Mouse (Mus musculus) heart, embryonic 10.5 days (tissue): ENCODE data around the gene Diaph3. TPM values are rescaled to one million over a fixed set of nuclear protein-coding genes. Genes with fewer than 3 reads are reported as not detected.
A peak's percentile ranks its signal among the peaks of the same experiment; 100 is the strongest.

ENCODE experiments used
- DNase-seq: peaks from one replicate; pipeline ENCODE4 v3.0.0-alpha.2; 2017; ENCODE audit warnings: low spot score
- H3K27ac ChIP-seq: fragments of 300-500 bp; sonication (generic); 2 replicates; pipeline ENCODE4 v1.5.1; 2016; ENCODE audit warnings: mild to moderate bottlenecking
- H3K27me3 ChIP-seq: fragments of 300-500 bp; sonication (generic); 2 replicates; pipeline ENCODE4 v1.6.1; 2016; ENCODE audit warnings: mild to moderate bottlenecking; ENCODE audit not compliant: poor library complexity, insufficient read depth, severe bottlenecking
- H3K36me3 ChIP-seq: fragments of 300-500 bp; sonication (generic); 2 replicates; pipeline ENCODE4 v1.6.1; 2016; ENCODE audit warnings: mild to moderate bottlenecking, moderate library complexity
- H3K4me1 ChIP-seq: fragments of 300-500 bp; sonication (generic); 2 replicates; pipeline ENCODE4 v1.6.1; 2016; ENCODE audit warnings: mild to moderate bottlenecking
- H3K4me3 ChIP-seq: fragments of 300-500 bp; sonication (generic); 2 replicates; pipeline ENCODE4 v1.5.1; 2016; ENCODE audit warnings: mild to moderate bottlenecking, moderate library complexity
- H3K9me3 ChIP-seq: fragments of 300-500 bp; sonication (generic); 2 replicates; pipeline ENCODE4 v1.6.1; 2016; ENCODE audit warnings: mild to moderate bottlenecking, moderate library complexity
- WGBS: fragments of 180-500 bp; shearing (Covaris S2); methylation state at CpG from one replicate; pipeline ENCODE4 v1.1.7; 2016; 5-methylcytosine and 5-hydroxymethylcytosine counted together
- microRNA-seq: library from miRNA; unstranded; fragments of <30 nt; microRNA quantifications from one replicate; pipeline ENCODE4, GENCODE M21; 2017
- polyA plus RNA-seq: library from polyadenylated mRNA; unstranded; fragments of >200 nt; fragmentation: Nextera tagmentation; extraction: Ambion mirVana; gene quantifications from 2 replicates; pipeline ENCODE4 v1.2.1, GENCODE M21; 2016

Diaph3 gene
- polyA plus RNA-seq, 1 experiment from 2014 or later = 16.2 TPM

GRCm38 (mm10) chr14:86635594-86636140, 505.4 kb downstream of the Diaph3 start:
- Histone ChIP-seq H3K27ac (no peak overlapping the region), H3K9me3 (no peaks in the 10 kb centered on the region), H3K4me3 (no peak overlapping the region), H3K4me1 (no peaks in the 10 kb centered on the region; the same call in 1 of the 2 replicates), H3K27me3 (no peaks in the 10 kb centered on the region), H3K36me3 (no peaks in the 10 kb centered on the region)
- no peak for DNase-seq
- 22% methylated on average over 6 of the region's 6 CpGs for WGBS

- Histone ChIP-seq H3K4me1 (no peaks in the 10 kb centered on the region; the same call in 1 of the 2 replicates), H3K36me3 (no peaks in the 10 kb centered on the region), H3K4me3 (no peak overlapping the region), H3K9me3 (no peaks in the 10 kb centered on the region), H3K27ac (no peak overlapping the region), H3K27me3 (no peaks in the 10 kb centered on the region)
- WGBS = 73% methylated on average over 2 of the region's 2 CpGs
- DNase-seq = no peak
These were observed 506.0 kb downstream of the Diaph3 start for GRCm38 (mm10) chr14:86635052-86635451.

GRCm38 (mm10) chr14:86633799-86634198, 507.2 kb downstream of the Diaph3 start:
- no peaks in the 10 kb centered on the region; the same call in 1 of the 2 replicates for H3K4me1 ChIP-seq
- 58% methylated on average over 5 of the region's 5 CpGs for WGBS
- no peak for DNase-seq
- H3K27ac ChIP-seq = no peak overlapping the region
- no peaks in the 10 kb centered on the region for H3K27me3 ChIP-seq
- no peaks in the 10 kb centered on the region for H3K36me3 ChIP-seq
- no peak overlapping the region for H3K4me3 ChIP-seq
- no peaks in the 10 kb centered on the region for H3K9me3 ChIP-seq

- H3K4me3 ChIP-seq = no peak overlapping the region
- H3K9me3 ChIP-seq = no peaks in the 10 kb centered on the region
- no peak overlapping the region for H3K27ac ChIP-seq
- H3K36me3 ChIP-seq = no peaks in the 10 kb centered on the region
- H3K4me1 ChIP-seq = no peaks in the 10 kb centered on the region
- 65% methylated on average over 5 of the region's 5 CpGs for WGBS
- H3K27me3 ChIP-seq = no peaks in the 10 kb centered on the region
- no peak for DNase-seq
These were observed 516.1 kb downstream of the Diaph3 start for GRCm38 (mm10) chr14:86624816-86625425.

- peaks cover 5% of the 10 kb centered on the region; the same call in 1 of the 2 replicates for H3K4me1 ChIP-seq
- no peaks in the 10 kb centered on the region for H3K36me3 ChIP-seq
- H3K27ac ChIP-seq = 0 out of 2 replicates have a peak overlapping the region, but pooled peaks have one; percentile 4
- no peaks in the 10 kb centered on the region for H3K27me3 ChIP-seq
- 49% methylated on average over 5 of the region's 5 CpGs for WGBS
- no peaks in the 10 kb centered on the region for H3K9me3 ChIP-seq
- no peak for DNase-seq
- no peak overlapping the region for H3K4me3 ChIP-seq
These were observed 521.4 kb downstream of the Diaph3 start for GRCm38 (mm10) chr14:86619637-86620036.

Small RNA genes within 50 kb of the gene (microRNA-seq; reads per million reads assigned to microRNA genes)
- not detected for gene Gm23438
